Mouse (Mus musculus): Measurements from ENCODE around the gene Best1. TPM values are rescaled to one million over a fixed set of nuclear protein-coding genes. Genes with fewer than 3 reads are reported as not detected.

Gene Best1
- polyA plus RNA-seq, 1 experiment from 2014 or later: 1.1 TPM

DNA sequence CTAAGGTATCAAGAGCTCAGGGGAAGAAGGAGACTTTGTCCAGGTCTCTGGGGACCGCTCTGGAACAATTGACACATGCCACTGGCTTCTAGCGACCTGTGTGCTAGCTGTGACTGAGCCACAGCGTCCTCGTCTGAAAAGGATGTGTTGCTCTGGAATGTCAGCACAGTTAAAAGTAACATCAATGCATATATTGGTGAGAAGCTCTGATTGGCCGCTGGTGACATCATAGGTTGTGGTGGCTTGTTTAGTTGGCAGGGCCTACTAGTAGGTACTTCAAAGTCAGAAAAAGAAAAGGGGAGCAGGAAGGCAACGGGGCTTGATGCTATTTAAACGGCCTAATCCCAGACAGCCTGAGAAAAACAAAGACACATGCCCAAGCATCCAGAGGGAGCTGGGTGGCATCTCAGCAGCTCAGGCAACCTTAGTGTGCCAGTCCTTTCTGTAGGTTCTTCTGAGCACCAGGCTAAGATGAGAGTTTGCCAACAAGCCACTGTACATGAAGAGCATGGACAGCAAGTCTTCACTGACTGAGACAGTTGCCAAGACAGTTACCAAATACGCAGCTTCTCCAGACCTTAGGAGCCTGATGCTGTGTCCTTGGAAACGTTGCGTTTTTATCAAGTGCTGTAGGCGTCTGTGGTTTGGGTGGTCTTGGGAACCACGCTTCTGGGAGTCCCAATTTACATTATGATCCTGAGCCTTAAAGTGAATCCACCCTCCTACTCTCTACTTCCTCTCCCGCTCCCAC is 2.5 kb downstream of the Best1 start:
- H3K9ac ChIP-seq (replicated peaks): no peak overlapping the region
- H3K9me3 ChIP-seq: no peaks in the 10 kb centered on the region
- H3K4me2 ChIP-seq (replicated peaks): no peak overlapping the region
- WGBS: 68% methylated on average over 13 of the region's 13 CpGs
- ATAC-seq (ENCODE audit: low FRiP score, low read depth): no peak
- H3K27me3 ChIP-seq: no peaks in the 10 kb centered on the region
- H3K27ac ChIP-seq (replicated peaks): no peak overlapping the region
- no peaks in the 10 kb centered on the region for H3K36me3 ChIP-seq
- H3K4me1 ChIP-seq: no peaks in the 10 kb centered on the region
- H3K4me3 ChIP-seq: no peak overlapping the region

DNA sequence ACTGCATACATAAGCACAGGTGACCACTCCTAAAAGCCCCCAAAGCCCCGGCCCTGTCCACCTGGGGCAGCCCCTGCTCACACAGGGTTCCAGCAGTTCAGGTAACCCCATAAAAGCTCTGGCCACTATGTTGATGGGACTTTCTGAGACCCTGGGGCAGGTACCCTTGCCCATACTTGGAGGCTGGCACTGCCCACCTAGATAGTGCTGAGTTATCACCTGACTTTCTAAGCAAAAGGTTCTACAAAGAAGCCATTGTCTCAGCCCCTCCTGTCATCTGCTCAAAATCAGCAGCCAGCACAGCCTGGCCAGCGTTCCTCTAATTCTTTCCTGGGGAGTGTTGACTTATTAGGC is 3.4 kb downstream of the Best1 start:
- H3K9ac ChIP-seq (replicated peaks): no peak overlapping the region
- H3K4me2 ChIP-seq (replicated peaks): no peak overlapping the region
- H3K4me3 ChIP-seq: no peak overlapping the region
- peaks cover 5% of the 10 kb centered on the region; the same call in 1 of the 2 replicates for H3K4me1 ChIP-seq
- H3K27ac ChIP-seq (replicated peaks): no peak overlapping the region
- no peaks in the 10 kb centered on the region for H3K27me3 ChIP-seq
- H3K36me3 ChIP-seq: no peaks in the 10 kb centered on the region
- ATAC-seq (ENCODE audit: low FRiP score, low read depth): no peak
- 79% methylated on average over 2 of the region's 2 CpGs for WGBS
- no peaks in the 10 kb centered on the region for H3K9me3 ChIP-seq

- Histone ChIP-seq H3K9me3 (no peaks in the 10 kb centered on the region), H3K4me3 (no peak overlapping the region), H3K4me1 (peaks cover 10% of the 10 kb centered on the region; the same call in 1 of the 2 replicates), H3K36me3 (no peaks in the 10 kb centered on the region), H3K4me2 (replicated peaks) (no peak overlapping the region), H3K27ac (replicated peaks) (no peak overlapping the region), H3K9ac (replicated peaks) (no peak overlapping the region), H3K27me3 (peaks cover 4% of the 10 kb centered on the region; the same call in 1 of the 2 replicates)
- 77% methylated on average over 12 of the region's 12 CpGs for WGBS
- no peak for ATAC-seq (ENCODE audit: low FRiP score, low read depth)
Measured at GRCm38 (mm10) chr19:9997204-9998062, 4.0 kb downstream of the Best1 start.

GRCm38 (mm10) chr19:9993036-9993656 is 8.3 kb downstream of the Best1 start:
- WGBS: 7% methylated on average over 16 of the region's 17 CpGs
- H3K36me3 ChIP-seq: no peaks in the 10 kb centered on the region
- 0 out of 2 replicates have a peak overlapping the region, but pooled peaks have one; percentile 2 for H3K27ac ChIP-seq (replicated peaks)
- H3K4me2 ChIP-seq (replicated peaks): peak overlapping the region; percentile 54
- H3K9me3 ChIP-seq: no peaks in the 10 kb centered on the region
- H3K4me1 ChIP-seq: peaks cover 10% of the 10 kb centered on the region; the same call in 1 of the 2 replicates
- peaks cover 6% of the 10 kb centered on the region; the same call in 1 of the 2 replicates for H3K27me3 ChIP-seq
- H3K4me3 ChIP-seq: peak overlapping the region; percentile 31
- peak; percentile 87 for ATAC-seq (ENCODE audit: low FRiP score, low read depth)
- peak overlapping the region; percentile 39 for H3K9ac ChIP-seq (replicated peaks)

- ATAC-seq (ENCODE audit: low FRiP score, low read depth): peak; percentile 34
- Histone ChIP-seq H3K27me3 (peaks cover 6% of the 10 kb centered on the region; the same call in 1 of the 2 replicates), H3K36me3 (no peaks in the 10 kb centered on the region), H3K4me3 (peak overlapping the region; percentile 31), H3K4me1 (peaks cover 10% of the 10 kb centered on the region; the same call in 1 of the 2 replicates), H3K4me2 (replicated peaks) (peak overlapping the region; percentile 54), H3K9me3 (no peaks in the 10 kb centered on the region), H3K9ac (replicated peaks) (peak overlapping the region; percentile 39), H3K27ac (replicated peaks) (0 out of 2 replicates have a peak overlapping the region, but pooled peaks have one; percentile 2)
- WGBS: 46% methylated on average over 26 of the region's 26 CpGs
Measured at GRCm38 (mm10) chr19:9992011-9992958, 9.1 kb downstream of the Best1 start.

DNA sequence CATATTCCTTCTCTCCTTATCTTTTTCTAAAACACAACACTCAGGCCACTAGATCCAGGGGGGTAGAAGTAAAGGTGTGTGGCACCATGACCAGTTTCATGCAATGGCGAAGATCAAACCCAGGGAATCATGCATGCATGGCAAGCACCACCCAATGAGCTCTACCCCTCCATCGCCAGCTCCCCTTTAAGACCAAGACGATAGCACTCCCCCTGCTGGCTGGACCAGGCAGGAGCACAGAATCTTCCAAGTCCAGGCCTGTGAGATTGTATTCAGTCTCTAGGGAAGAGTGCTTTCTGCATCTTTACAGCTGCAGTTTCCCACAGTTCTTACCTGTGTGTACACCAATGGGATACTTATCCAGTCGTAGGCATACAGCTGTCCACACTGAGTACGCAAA is 10.1 kb downstream of the Best1 start:
- peak; percentile 34 for ATAC-seq (ENCODE audit: low FRiP score, low read depth)
- 19% methylated on average over 5 of the region's 5 CpGs for WGBS

GRCm38 (mm10) chr19:9989884-9990256 is 11.6 kb downstream of the Best1 start:
- peaks cover 6% of the 10 kb centered on the region; the same call in 1 of the 2 replicates for H3K27me3 ChIP-seq
- peaks cover 14% of the 10 kb centered on the region for H3K36me3 ChIP-seq
- no peak overlapping the region for H3K9ac ChIP-seq (replicated peaks)
- peaks cover 10% of the 10 kb centered on the region; the same call in 1 of the 2 replicates for H3K4me1 ChIP-seq
- no peak overlapping the region for H3K27ac ChIP-seq (replicated peaks)
- H3K4me3 ChIP-seq: no peak overlapping the region
- no peaks in the 10 kb centered on the region for H3K9me3 ChIP-seq
- ATAC-seq (ENCODE audit: low FRiP score, low read depth): no peak
- H3K4me2 ChIP-seq (replicated peaks): no peak overlapping the region

More for the DNA sequence above, 10.1 kb downstream of the Best1 start:
- no peaks in the 10 kb centered on the region for H3K9me3 ChIP-seq
- no peak overlapping the region for H3K27ac ChIP-seq (replicated peaks)
- H3K4me3 ChIP-seq: no peak overlapping the region
- H3K4me2 ChIP-seq (replicated peaks): no peak overlapping the region
- peaks cover 6% of the 10 kb centered on the region; the same call in 1 of the 2 replicates for H3K27me3 ChIP-seq
- no peak overlapping the region for H3K9ac ChIP-seq (replicated peaks)
- no peaks in the 10 kb centered on the region for H3K36me3 ChIP-seq
- peaks cover 10% of the 10 kb centered on the region; the same call in 1 of the 2 replicates for H3K4me1 ChIP-seq

DNA sequence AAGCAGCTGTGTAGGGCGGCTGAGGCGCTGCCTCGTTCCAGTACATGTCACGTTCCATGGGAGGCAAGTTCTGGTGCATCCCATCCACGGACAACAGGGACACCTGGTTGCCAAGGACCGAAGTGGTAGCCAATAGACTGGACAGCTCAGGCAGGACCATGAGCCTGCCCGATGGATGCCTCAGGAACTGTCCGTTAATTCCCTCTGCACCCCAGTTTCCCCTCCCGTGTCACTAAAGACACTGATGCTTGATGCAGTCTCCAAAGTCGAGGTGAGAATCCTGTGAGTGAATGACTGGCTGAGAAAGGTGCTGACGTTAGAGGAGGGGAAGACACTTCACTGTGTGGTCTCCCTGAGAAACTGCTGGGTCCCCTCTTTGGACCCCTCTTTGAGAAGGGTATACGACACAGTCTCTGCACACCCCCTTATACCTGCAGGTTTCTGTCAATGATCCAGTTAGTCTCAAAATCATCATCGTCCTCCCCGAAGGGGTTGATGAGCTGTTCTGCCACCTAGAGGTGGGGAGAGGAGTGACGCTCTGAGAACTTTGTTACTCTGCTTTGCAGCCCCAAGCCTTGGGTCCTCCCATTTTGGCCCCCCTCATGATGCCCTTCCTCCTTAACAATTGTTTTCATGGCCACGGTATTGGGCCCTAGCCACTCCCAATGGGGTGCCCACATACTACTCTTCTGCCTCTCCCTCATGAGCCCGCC is 12.1 kb downstream of the Best1 start:
- Histone ChIP-seq H3K9me3 (no peaks in the 10 kb centered on the region), H3K4me3 (no peak overlapping the region), H3K4me2 (replicated peaks) (no peak overlapping the region), H3K27me3 (peaks cover 6% of the 10 kb centered on the region; the same call in 1 of the 2 replicates), H3K4me1 (peaks cover 11% of the 10 kb centered on the region), H3K36me3 (peaks cover 20% of the 10 kb centered on the region), H3K27ac (replicated peaks) (no peak overlapping the region), H3K9ac (replicated peaks) (no peak overlapping the region)
- ATAC-seq (ENCODE audit: low FRiP score, low read depth): no peak
- WGBS: 74% methylated on average over 17 of the region's 17 CpGs

DNA sequence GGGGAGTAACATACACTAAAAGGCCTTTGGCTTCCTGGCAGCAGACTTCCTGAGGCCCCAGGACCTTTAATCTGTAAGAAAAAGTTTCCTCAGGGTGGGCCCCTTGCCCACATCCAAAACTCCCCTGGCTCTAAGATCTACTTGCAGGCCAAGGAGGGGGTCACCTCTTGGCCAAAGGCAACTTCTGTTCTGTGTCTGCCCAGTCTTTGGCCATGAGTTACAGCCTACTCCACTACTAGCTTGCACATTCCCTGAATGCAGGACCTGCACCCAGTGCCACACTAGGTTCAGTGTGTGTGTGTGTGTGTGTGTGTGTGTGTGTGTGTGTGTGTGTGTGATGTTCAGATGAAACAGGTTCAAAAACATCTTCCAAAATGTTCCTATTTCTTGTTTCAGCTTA is 13.8 kb downstream of the Best1 start:
- Histone ChIP-seq H3K4me1 (peaks cover 13% of the 10 kb centered on the region), H3K27me3 (peaks cover 3% of the 10 kb centered on the region; the same call in 1 of the 2 replicates), H3K4me2 (replicated peaks) (no peak overlapping the region), H3K9me3 (no peaks in the 10 kb centered on the region), H3K9ac (replicated peaks) (no peak overlapping the region), H3K4me3 (no peak overlapping the region), H3K36me3 (peaks cover 23% of the 10 kb centered on the region), H3K27ac (replicated peaks) (no peak overlapping the region)
- ATAC-seq (ENCODE audit: low FRiP score, low read depth): no peak

DNA sequence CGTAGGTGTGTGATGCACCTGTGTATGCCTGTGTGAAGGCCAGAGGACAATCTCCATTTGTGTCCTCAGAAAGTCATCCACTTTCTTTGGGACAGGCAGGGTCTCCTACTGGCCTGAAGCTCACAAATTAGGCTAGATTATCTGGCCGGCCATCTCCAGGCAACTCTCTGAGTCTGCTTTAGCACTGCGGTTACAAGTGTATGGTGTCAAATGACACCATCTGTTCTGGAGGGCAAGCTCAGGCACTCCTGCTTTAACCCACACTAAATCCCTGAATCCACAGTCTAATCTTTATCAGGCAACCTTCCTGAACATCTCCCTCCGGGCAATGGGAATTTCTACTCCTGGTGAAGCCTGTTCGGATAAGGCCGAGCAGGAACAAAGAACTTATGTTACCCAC is 14.2 kb downstream of the Best1 start:
- WGBS: 63% methylated on average over 6 of the region's 6 CpGs
- ATAC-seq (ENCODE audit: low FRiP score, low read depth): no peak
- Histone ChIP-seq H3K4me1 (peaks cover 12% of the 10 kb centered on the region), H3K9me3 (no peaks in the 10 kb centered on the region), H3K9ac (replicated peaks) (no peak overlapping the region), H3K4me2 (replicated peaks) (no peak overlapping the region), H3K27ac (replicated peaks) (no peak overlapping the region), H3K27me3 (no peaks in the 10 kb centered on the region), H3K4me3 (no peak overlapping the region), H3K36me3 (peaks cover 23% of the 10 kb centered on the region)
